Mouse (Mus musculus) forebrain, postnatal 0 days (tissue): Measurements from ENCODE around the gene Eva1c. TPM values are rescaled to one million over a fixed set of nuclear protein-coding genes. Genes with fewer than 3 reads are reported as not detected.

ENCODE experiments used
- ATAC-seq: fragments of 200-750 bp; cut with Nextera tagmentation; 2 replicates; pipeline ENCODE4 v1.8.0; 2017; ENCODE audit warnings: mild to moderate bottlenecking, moderate library complexity
- DNase-seq: peaks from one replicate; pipeline ENCODE4 v3.0.0-alpha.2; 2015
- H3K27ac ChIP-seq: fragments of 300-500 bp; sonication (generic); 2 replicates; pipeline ENCODE4 v1.5.1; 2014; ENCODE audit warnings: low read depth, mild to moderate bottlenecking, antibody characterized with exemption, low read length, moderate library complexity, mixed read lengths
- H3K27me3 ChIP-seq: fragments of 300-500 bp; sonication (generic); 2 replicates; pipeline ENCODE4 v1.6.1; 2014; ENCODE audit warnings: mild to moderate bottlenecking, low read length, mixed read lengths; ENCODE audit not compliant: insufficient read depth
- H3K36me3 ChIP-seq: fragments of 300-500 bp; sonication (generic); 2 replicates; pipeline ENCODE4 v1.6.1; 2014; ENCODE audit warnings: mild to moderate bottlenecking, moderate library complexity; ENCODE audit not compliant: insufficient read depth
- H3K4me1 ChIP-seq: fragments of 300-500 bp; sonication (generic); 2 replicates; pipeline ENCODE4 v1.6.1; 2014; ENCODE audit warnings: antibody characterized with exemption; ENCODE audit not compliant: insufficient read depth
- H3K4me2 ChIP-seq: fragments of 300-500 bp; sonication (generic); 2 replicates; pipeline ENCODE4 v1.6.1; 2014; ENCODE audit warnings: low read depth, mild to moderate bottlenecking, moderate library complexity
- H3K4me3 ChIP-seq: fragments of 300-500 bp; sonication (generic); 2 replicates; pipeline ENCODE4 v1.5.1; 2014; ENCODE audit warnings: low read depth, low read length, mixed read lengths
- H3K9ac ChIP-seq: fragments of 300-500 bp; sonication (generic); 2 replicates; pipeline ENCODE4 v1.6.1; 2014; ENCODE audit warnings: mild to moderate bottlenecking
- H3K9me3 ChIP-seq: fragments of 300-500 bp; sonication (generic); 2 replicates; pipeline ENCODE4 v1.6.1; 2016; ENCODE audit warnings: low read length
- CTCF ChIP-seq: sonication (generic); IDR thresholded peaks from 2 replicates; pipeline ENCODE4 v1.5.1; 2016; ENCODE audit warnings: antibody characterized with exemption, control low read depth, low read depth
- WGBS: fragments of 180-500 bp; shearing (Covaris S2); extraction: QIAGEN DNeasy Blood & Tissue Kit; methylation state at CpG from one replicate; pipeline ENCODE4 v1.1.7; 2014; 5-methylcytosine and 5-hydroxymethylcytosine counted together
- polyA plus RNA-seq: library from polyadenylated mRNA; unstranded; fragments of >200 nt; fragmentation: Nextera tagmentation; extraction: Ambion mirVana; gene quantifications from 2 replicates; pipeline ENCODE4 v1.2.1, GENCODE M21; 2015
- total RNA-seq: library from RNA; depleted of rRNA; stranded (reverse); fragments of >200 nt; gene quantifications from 2 replicates; pipeline ENCODE4 v1.2.3, GENCODE M21; 2014

Eva1c gene
- total and polyA plus RNA-seq, 2 experiments from 2014 or later = 3.4 to 4.0 TPM

DNA sequence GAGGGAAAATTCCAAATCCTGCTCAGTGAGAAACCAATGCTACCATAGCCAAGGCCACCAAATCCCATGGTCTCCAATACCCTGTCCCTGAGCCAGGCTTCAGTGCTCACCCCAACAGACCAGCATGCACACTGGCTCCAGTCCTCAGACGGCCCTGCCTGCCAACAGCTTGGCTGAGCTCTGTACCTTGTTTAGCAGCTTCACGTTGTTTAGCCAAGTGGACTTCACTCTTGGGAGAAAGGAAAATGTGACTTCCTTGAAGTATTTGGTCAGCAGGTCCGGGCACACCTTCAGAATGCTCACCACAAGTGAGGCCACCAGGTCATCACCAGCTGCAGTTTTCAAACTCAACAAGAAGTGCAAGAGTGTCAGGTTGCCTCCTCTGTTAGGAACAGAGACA lies 34.0 kb upstream of the Eva1c start:
- Histone ChIP-seq H3K4me2 (no peak overlapping the region), H3K9ac (no peak overlapping the region), H3K4me3 (no peak overlapping the region), H3K27ac (no peak overlapping the region), H3K4me1 (no peaks in the 10 kb centered on the region), H3K36me3 (peaks cover 88% of the 10 kb centered on the region), H3K9me3 (no peaks in the 10 kb centered on the region), H3K27me3 (no peaks in the 10 kb centered on the region)
- TF ChIP-seq CTCF = no peak
- DNase-seq (no peak), ATAC-seq (no peak)
- WGBS = 91% methylated on average over 3 of the region's 3 CpGs

DNA sequence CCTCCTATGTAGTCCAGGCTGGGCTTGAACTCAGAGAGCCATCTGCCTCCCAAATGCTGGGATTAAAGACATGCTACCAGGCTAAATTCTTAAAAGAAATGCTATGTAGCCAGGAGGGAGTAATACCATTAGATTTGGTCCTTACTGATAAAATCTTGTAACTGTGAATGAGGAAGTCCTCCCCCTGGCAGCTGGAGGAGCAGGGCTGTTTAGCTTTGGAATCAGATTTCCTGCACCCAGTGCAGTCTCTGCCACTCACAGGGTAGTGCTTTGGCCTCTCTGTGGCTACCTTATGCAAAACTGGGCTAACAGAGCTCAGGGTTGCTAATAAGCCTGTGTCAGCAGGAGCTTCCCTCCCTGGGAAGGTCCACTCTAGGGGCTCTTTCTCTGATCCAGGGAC lies 31.8 kb upstream of the Eva1c start:
- DNase-seq (no peak), ATAC-seq (no peak)
- Histone ChIP-seq H3K36me3 (peaks cover 78% of the 10 kb centered on the region), H3K27ac (no peak overlapping the region), H3K4me3 (no peak overlapping the region), H3K4me2 (no peak overlapping the region), H3K9me3 (no peaks in the 10 kb centered on the region), H3K27me3 (no peaks in the 10 kb centered on the region), H3K9ac (no peak overlapping the region), H3K4me1 (no peaks in the 10 kb centered on the region)
- no peak for TF ChIP-seq CTCF

DNA sequence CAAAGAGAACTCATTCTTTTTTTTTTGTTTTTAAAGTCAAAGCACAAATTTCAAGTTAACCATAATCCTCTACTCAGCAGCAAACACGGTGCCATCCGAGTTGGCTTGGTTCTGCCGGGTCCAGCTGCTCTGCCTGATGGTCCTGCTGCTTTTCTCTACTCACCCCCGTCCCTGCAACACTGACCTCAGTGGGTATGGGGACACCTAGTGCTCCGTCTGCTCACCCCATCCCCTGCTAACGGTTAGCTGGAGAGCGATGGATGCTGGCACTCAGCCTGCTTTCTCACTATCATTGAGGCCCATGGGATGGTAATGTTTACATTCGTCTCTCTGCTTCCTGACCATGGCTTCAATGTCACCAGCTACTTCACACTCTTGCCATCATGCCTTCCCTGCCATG lies 28.1 kb upstream of the Eva1c start:
- no peak overlapping the region for H3K27ac ChIP-seq
- WGBS = 86% methylated on average over 8 of the region's 8 CpGs
- ATAC-seq (no peak), DNase-seq (no peak)
- peaks cover 68% of the 10 kb centered on the region for H3K36me3 ChIP-seq
- H3K9ac ChIP-seq = no peak overlapping the region
- H3K9me3 ChIP-seq = no peaks in the 10 kb centered on the region
- H3K4me1 ChIP-seq = no peaks in the 10 kb centered on the region
- H3K27me3 ChIP-seq = no peaks in the 10 kb centered on the region
- H3K4me3 ChIP-seq = no peak overlapping the region
- no peak for TF ChIP-seq CTCF
- no peak overlapping the region for H3K4me2 ChIP-seq

- H3K27me3 ChIP-seq = no peaks in the 10 kb centered on the region
- DNase-seq (no peak), ATAC-seq (no peak)
- H3K4me1 ChIP-seq = no peaks in the 10 kb centered on the region
- no peak overlapping the region for H3K27ac ChIP-seq
- peaks cover 71% of the 10 kb centered on the region for H3K36me3 ChIP-seq
- no peak overlapping the region for H3K4me3 ChIP-seq
- no peak overlapping the region for H3K9ac ChIP-seq
- no peak overlapping the region for H3K4me2 ChIP-seq
- WGBS = 91% methylated on average over 5 of the region's 5 CpGs
- no peak for TF ChIP-seq CTCF
- no peaks in the 10 kb centered on the region for H3K9me3 ChIP-seq
Observed at GRCm38 (mm10) chr16:90798848-90799247, 27.7 kb upstream of the Eva1c start.

DNA sequence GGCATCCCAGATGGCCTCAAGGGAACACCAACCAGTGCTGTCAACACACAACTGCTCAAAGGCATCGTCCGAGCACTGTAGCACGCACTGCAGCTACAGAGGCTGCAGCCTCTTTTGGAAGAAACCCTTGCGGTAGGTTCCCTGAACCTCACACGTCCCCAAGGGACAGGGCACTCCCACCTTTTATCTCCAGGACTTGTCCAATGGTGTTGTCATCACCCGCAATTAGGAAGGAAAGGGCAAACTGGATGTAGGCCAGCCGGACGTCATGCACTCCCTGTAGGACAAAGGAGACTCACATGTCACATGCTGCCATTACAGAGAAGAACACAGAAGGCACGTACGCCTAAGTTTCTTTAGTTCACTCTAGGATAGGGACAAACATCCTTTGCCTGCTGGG lies 26.7 kb upstream of the Eva1c start:
- peaks cover 69% of the 10 kb centered on the region for H3K36me3 ChIP-seq
- TF ChIP-seq CTCF = no peak
- DNase-seq (no peak), ATAC-seq (no peak)
- H3K4me2 ChIP-seq = no peak overlapping the region
- WGBS = 74% methylated on average over 10 of the region's 10 CpGs
- no peaks in the 10 kb centered on the region for H3K4me1 ChIP-seq
- H3K27ac ChIP-seq = no peak overlapping the region
- H3K9ac ChIP-seq = no peak overlapping the region
- H3K4me3 ChIP-seq = no peak overlapping the region
- H3K27me3 ChIP-seq = no peaks in the 10 kb centered on the region
- H3K9me3 ChIP-seq = no peaks in the 10 kb centered on the region

DNA sequence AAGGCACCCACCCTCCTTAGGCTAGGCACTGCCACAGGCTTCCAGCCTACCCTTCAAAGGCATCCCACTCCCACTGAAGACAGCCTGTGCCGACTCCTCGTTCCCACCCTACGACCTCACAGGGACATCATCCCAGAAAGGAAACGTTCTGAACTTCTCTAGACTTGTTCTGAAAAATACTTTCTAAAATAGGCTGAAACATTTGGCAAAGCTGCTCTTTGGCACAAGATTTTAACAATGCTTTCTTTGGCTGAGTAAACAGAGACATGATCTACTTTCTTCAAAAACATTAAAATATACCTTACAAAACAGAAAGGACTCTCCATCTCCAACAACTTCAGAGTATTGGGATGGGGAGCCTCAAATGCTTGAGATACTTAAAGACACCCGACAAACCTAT lies 25.3 kb upstream of the Eva1c start:
- H3K9ac ChIP-seq = no peak overlapping the region
- no peaks in the 10 kb centered on the region for H3K9me3 ChIP-seq
- no peak overlapping the region for H3K27ac ChIP-seq
- no peaks in the 10 kb centered on the region for H3K4me1 ChIP-seq
- H3K27me3 ChIP-seq = no peaks in the 10 kb centered on the region
- 92% methylated on average over 5 of the region's 5 CpGs for WGBS
- no peak for DNase-seq
- TF ChIP-seq CTCF = no peak
- no peak overlapping the region for H3K4me3 ChIP-seq
- ATAC-seq = no peak
- H3K4me2 ChIP-seq = no peak overlapping the region
- H3K36me3 ChIP-seq = peaks cover 61% of the 10 kb centered on the region

- no peak overlapping the region for H3K27ac ChIP-seq
- 71% methylated on average over 3 of the region's 3 CpGs for WGBS
- peak; percentile 58 for TF ChIP-seq CTCF
- no peak for DNase-seq
- H3K4me3 ChIP-seq = no peak overlapping the region
- no peaks in the 10 kb centered on the region for H3K4me1 ChIP-seq
- H3K9me3 ChIP-seq = no peaks in the 10 kb centered on the region
- H3K9ac ChIP-seq = no peak overlapping the region
- no peak for ATAC-seq
- no peak overlapping the region for H3K4me2 ChIP-seq
- peaks cover 56% of the 10 kb centered on the region for H3K36me3 ChIP-seq
- H3K27me3 ChIP-seq = no peaks in the 10 kb centered on the region
Observed at GRCm38 (mm10) chr16:90801928-90802327, 24.6 kb upstream of the Eva1c start.

DNA sequence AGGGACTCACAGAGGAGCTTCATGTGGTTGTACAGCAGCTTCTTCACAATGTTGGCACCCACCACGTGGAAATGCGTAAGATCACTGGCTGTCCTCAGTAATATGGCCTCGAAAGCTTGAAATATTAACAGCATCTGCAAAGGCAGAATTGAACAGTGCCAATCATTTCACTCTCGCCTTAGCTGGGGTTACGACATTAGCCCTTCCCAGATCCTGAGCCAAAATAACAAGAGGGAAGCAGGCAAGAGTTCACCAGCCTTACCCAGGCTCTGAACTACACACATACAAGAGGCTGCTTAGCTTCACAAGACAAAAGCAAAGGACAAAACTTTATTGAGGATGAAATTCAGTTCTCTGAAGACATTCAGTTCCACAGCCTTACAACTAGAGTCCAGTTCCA lies 22.1 kb upstream of the Eva1c start:
- Histone ChIP-seq H3K9ac (no peak overlapping the region), H3K4me3 (no peak overlapping the region), H3K27ac (no peak overlapping the region), H3K4me2 (no peak overlapping the region), H3K4me1 (no peaks in the 10 kb centered on the region), H3K27me3 (no peaks in the 10 kb centered on the region), H3K9me3 (no peaks in the 10 kb centered on the region), H3K36me3 (peaks cover 44% of the 10 kb centered on the region)
- no peak for ATAC-seq
- WGBS = 94% methylated on average over 5 of the region's 5 CpGs
- no peak for TF ChIP-seq CTCF
- DNase-seq = no peak
